Mouse (Mus musculus): ENCODE measurements at regions not wholly inside any gene's neighbourhood (a gene's known extent, or its start where the extent isn't known, plus 50 kb on each side); places are given as distances from the start of the nearest gene placed in this dataset.
A peak's percentile ranks its signal among the peaks of the same experiment; 100 is the strongest.

GRCm38 (mm10) chr1:119256097-119256473, 166.0 kb downstream of the Inhbb start:
- peak; percentile 12 for DNase-seq (ENCODE audit: low spot score)

- DNase-seq (ENCODE audit: low spot score) = peak; percentile 25
Measured at GRCm38 (mm10) chr1:119255386-119256096, 166.5 kb downstream of the Inhbb start.

GRCm38 (mm10) chr1:119254928-119255327, 167.1 kb downstream of the Inhbb start:
- DNase-seq (ENCODE audit: low spot score) = no peak

GRCm38 (mm10) chr1:119253371-119253851, 168.6 kb downstream of the Inhbb start:
- DNase-seq (ENCODE audit: low spot score) = no peak

GRCm38 (mm10) chr1:119252403-119252802, 169.6 kb downstream of the Inhbb start:
- DNase-seq (ENCODE audit: low spot score) = no peak

DNA sequence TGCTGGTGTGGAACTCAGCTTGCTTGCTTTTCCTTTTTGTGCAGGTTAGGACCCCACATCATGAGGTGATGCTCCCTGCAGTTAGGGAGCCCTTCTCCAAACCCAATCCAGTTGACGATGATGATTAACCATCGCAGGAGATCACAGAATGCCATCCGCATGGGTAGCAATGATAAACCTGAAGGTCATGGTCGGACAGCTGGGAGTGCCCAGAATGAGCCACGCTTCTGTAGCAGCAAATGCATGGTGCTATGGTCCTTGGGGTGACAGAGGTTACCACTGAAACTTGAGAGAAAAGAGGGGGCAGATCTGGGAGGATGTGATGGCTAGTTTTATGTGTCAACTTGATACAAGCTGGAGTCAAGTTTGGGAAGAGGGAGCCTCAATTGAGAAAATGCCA, 170.3 kb downstream of the Inhbb start:
- no peak for DNase-seq (ENCODE audit: low spot score)

GRCm38 (mm10) chr1:119248776-119249495, 173.1 kb downstream of the Inhbb start:
- no peak for DNase-seq (ENCODE audit: low spot score)

GRCm38 (mm10) chr1:119247117-119247516, 174.9 kb downstream of the Inhbb start:
- DNase-seq (ENCODE audit: low spot score) = no peak

- no peak for DNase-seq (ENCODE audit: low spot score)
Measured at GRCm38 (mm10) chr1:119238463-119238862, 183.6 kb downstream of the Inhbb start.

DNA sequence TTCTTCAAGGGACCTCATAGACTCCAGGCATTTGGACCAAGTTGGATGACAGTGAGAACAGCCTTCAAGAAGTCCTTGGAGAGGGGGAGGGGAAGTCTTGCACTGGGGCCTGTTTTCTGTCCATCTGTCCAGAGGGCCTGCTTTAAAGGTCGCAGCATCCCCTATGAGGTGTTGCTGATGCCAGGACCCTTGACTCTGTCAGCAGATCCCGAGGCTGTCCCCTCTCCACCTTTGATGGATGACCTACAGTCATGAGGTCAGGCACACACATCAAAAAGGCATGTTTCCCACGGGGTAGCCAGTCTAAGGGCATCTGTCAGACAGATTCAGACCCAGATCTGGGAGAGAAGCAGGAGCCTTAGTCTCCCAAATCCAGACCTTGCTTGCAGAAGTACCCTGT, 183.4 kb upstream of the Gli2 start:
- DNase-seq (ENCODE audit: low spot score) = no peak

- DNase-seq (ENCODE audit: low spot score) = no peak
Measured at GRCm38 (mm10) chr1:119234449-119234848, 181.0 kb upstream of the Gli2 start.

DNA sequence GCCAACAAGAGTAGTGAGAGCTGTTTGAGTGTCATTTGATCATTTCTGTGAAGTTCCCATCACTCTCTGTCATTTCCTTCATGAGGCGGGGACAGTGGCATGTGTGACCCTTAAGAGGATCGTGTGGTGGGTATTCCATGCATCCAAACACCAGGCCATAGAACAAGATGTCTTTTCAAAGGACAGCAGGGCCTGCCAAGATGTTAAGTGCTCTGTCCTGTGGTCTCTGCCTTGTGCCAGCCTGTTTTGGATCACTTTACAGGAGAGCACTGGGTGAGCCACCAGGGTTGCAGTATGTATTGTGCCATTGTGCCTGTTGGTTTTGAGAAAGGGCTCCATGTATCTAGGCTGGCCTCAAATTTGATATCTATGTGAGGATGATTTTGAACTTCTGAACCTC, 173.6 kb upstream of the Gli2 start:
- DNase-seq (ENCODE audit: low spot score) = no peak

GRCm38 (mm10) chr1:119223876-119224275, 170.5 kb upstream of the Gli2 start:
- DNase-seq (ENCODE audit: low spot score) = no peak

DNA sequence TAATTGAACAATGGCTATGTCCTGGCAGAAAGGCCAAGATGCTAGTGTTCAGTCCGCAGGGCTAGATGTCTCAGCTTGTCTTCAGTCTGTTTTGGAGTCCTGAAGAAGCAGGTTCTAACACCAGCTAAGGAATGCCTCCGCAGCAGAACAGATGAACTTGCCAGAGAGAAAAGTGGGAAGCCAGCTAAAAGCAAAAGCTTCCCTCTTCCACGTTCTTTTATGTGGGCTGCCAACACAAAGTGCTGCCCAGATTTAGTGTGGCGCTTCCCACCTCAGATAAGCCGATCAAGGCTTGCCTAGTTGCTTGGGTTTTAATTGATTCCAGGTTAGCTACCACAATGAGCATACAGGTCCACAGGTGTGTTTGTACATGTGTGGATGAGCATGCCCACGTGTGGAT, 168.5 kb upstream of the Gli2 start:
- DNase-seq (ENCODE audit: low spot score) = no peak

DNA sequence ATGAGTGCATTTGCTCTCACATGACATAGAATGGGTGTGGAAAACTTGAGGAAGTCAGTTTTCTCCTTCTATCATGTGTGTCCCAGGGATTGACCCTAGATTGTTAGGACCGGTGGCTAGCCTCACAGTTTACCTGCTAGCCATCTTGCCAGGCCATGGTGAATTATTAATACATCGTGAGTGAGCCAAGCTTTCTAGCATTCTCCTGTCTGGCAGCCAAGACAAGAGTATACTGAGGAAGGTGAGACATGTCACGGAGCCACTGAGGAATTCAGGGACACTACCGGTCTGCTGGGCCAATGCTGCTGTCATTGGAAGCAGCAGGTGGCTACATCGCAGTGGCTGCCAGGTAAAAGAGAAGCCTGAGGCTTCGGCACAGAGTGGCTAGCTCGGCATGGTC, 167.6 kb upstream of the Gli2 start:
- no peak for DNase-seq (ENCODE audit: low spot score)

GRCm38 (mm10) chr1:119219817-119220216, 166.4 kb upstream of the Gli2 start:
- no peak for DNase-seq (ENCODE audit: low spot score)

GRCm38 (mm10) chr1:119217387-119217786, 164.0 kb upstream of the Gli2 start:
- DNase-seq (ENCODE audit: low spot score) = no peak

- DNase-seq (ENCODE audit: low spot score) = no peak
Measured at GRCm38 (mm10) chr1:119209607-119210007, 156.2 kb upstream of the Gli2 start.

DNA sequence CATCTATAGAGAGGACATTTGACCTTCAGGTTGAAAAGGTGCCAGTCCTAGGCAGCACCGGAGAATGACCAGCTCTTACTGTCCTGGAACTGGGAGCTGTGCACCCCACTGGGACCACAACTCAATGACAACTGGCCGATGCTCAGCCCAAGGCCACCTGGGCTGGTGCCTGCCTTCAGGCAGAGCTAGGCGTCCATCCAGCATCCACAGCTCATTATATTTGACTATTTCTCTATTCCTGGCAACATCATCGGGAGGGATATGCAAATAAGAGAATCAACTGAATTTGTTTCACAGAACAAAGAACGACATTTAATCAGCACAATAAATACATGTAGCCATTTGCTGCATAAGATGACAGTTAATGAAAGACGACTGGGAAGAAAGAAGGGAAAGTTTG, 149.0 kb upstream of the Gli2 start:
- no peak for DNase-seq (ENCODE audit: low spot score)

GRCm38 (mm10) chr1:119197415-119197700, 143.9 kb upstream of the Gli2 start:
- DNase-seq (ENCODE audit: low spot score) = no peak

DNA sequence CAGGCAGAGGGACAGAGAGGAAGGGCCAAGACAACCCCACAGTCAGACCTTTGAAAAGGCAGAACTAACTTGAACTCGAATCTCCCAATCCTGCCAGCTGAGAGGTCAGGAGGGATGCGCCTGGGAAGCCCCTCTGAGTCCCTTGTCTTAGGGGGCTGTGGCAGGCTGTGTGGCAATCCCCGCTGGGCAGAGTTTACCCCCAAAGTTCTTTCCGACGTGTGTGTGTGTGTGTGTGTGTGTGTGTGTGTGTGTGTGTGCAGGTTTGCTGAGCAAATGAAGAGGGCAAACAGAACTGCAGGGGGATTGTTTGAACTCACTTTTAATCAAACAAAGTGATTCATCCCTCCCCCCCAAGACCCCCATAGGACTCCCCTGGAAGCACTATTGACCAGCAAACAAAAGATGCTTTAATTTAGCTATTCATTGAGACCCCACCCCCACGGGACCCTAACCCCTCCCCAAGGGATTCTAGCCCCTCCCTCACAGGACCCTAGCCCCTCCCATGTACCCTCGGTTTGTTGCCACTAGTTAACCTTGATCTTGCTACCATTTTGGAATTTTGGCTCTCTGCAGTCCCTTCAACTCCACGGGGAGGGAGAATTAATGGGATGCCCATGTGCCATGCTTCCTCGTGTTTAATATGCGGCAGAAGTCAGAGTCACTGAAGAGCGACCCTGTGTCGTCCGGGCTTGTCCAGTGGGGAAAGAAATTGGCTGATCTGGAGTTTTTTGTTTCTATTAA, 143.4 kb upstream of the Gli2 start:
- no peak for DNase-seq (ENCODE audit: low spot score)

GRCm38 (mm10) chr1:119194533-119194932, 141.1 kb upstream of the Gli2 start:
- no peak for DNase-seq (ENCODE audit: low spot score)

GRCm38 (mm10) chr1:119191177-119191576, 137.8 kb upstream of the Gli2 start:
- DNase-seq (ENCODE audit: low spot score) = no peak

Measured in layer of hippocampus, adult 11-12 months (tissue).